Mouse (Mus musculus): ENCODE measurements at regions not wholly inside any gene's neighbourhood (a gene's known extent, or its start where the extent isn't known, plus 50 kb on each side); places are given as distances from the start of the nearest gene placed in this dataset.

- TF ChIP-seq CTCF (conservative IDR thresholded peaks at IDR 0.05; ENCODE audit: insufficient read depth, insufficient read length, low read depth, low read length) = no peak
- TF ChIP-seq POLR2A (IDR thresholded peaks at IDR 0.05; ENCODE audit: low read depth, low read length) = no peak
Observed at GRCm38 (mm10) chrX:10877856-10878255, 163.0 kb downstream of the Mid1ip1 start.
